Mouse (Mus musculus) G1E (cell line): ENCODE measurements at regions not wholly inside any gene's neighbourhood (a gene's known extent, or its start where the extent isn't known, plus 50 kb on each side); places are given as distances from the start of the nearest gene placed in this dataset.

Experiments
- ATAC-seq: 2 replicates; pipeline ENCODE4 v1.8.0; 2016; ENCODE audit warnings: mild to moderate bottlenecking; ENCODE audit not compliant: insufficient number of reproducible peaks, poor library complexity, low FRiP score, severe bottlenecking; ENCODE audit errors: extremely low read depth
- DNase-seq: peaks from one replicate; pipeline ENCODE4 v3.0.0; 2012; ENCODE audit warnings: low spot score
- H3K27me3 ChIP-seq: 2 replicates; pipeline ENCODE4 v1.6.1; 2012; ENCODE audit warnings: mild to moderate bottlenecking, low read length, inconsistent platforms; ENCODE audit not compliant: insufficient read depth
- H3K36me3 ChIP-seq: replicated peaks from 2 replicates; pipeline ENCODE3; 2012; ENCODE audit warnings: mild to moderate bottlenecking, inconsistent platforms
- H3K4me1 ChIP-seq: 2 replicates; pipeline ENCODE4 v1.6.1; 2012; ENCODE audit warnings: low read depth, low read length, inconsistent platforms, mixed read lengths; ENCODE audit not compliant: insufficient read depth
- H3K4me3 ChIP-seq: 2 replicates; pipeline ENCODE4 v1.5.1; 2012; ENCODE audit warnings: low read depth, mild to moderate bottlenecking, inconsistent platforms, low read length, moderate library complexity, mixed read lengths
- H3K9me3 ChIP-seq: replicated peaks from 2 replicates; pipeline ENCODE4 v1.6.1; 2012; ENCODE audit warnings: inconsistent platforms
- CTCF ChIP-seq: IDR thresholded peaks from 2 replicates; pipeline ENCODE4 v1.5.1; 2012; ENCODE audit warnings: low read depth, low read length, inconsistent platforms, mixed read lengths
- GATA1 ChIP-seq: IDR thresholded peaks from 2 replicates; pipeline ENCODE4 v1.6.1; 2012; ENCODE audit warnings: borderline replicate concordance, low read length, inconsistent platforms, mixed read lengths
- GATA2 ChIP-seq: IDR thresholded peaks from 2 replicates; pipeline ENCODE4 v1.6.1; 2012; ENCODE audit warnings: low read depth, low read length, inconsistent platforms, borderline replicate concordance
- POLR2AphosphoS5 ChIP-seq: IDR thresholded peaks from 2 replicates; pipeline ENCODE4 v1.6.1; 2012; ENCODE audit warnings: low read depth, low read length, inconsistent platforms; ENCODE audit not compliant: insufficient replicate concordance
- TAL1 ChIP-seq: conservative IDR thresholded peaks from 2 replicates; pipeline ENCODE4 v1.6.1; 2012; ENCODE audit warnings: low read depth, low read length, inconsistent platforms, mixed read lengths

- Histone ChIP-seq H3K36me3 (no peaks in the 10 kb centered on the region), H3K4me3 (no peak overlapping the region), H3K9me3 (peaks cover 2% of the 10 kb centered on the region), H3K4me1 (no peaks in the 10 kb centered on the region), H3K27me3 (peaks cover 3% of the 10 kb centered on the region)
- TF ChIP-seq GATA1 (no peak), CTCF (no peak), GATA2 (no peak), POLR2AphosphoS5 (no peak), TAL1 (no peak)
- DNase-seq, result no peak
- no peak for ATAC-seq
Measured at GRCm38 (mm10) chr13:107861384-107862134, 182.7 kb upstream of the Smim15 start.

GRCm38 (mm10) chr13:107857043-107857755 is 187.0 kb upstream of the Smim15 start:
- no peak for ATAC-seq
- TF ChIP-seq GATA2, result no peak
- no peak for TF ChIP-seq TAL1
- TF ChIP-seq CTCF, result no peak
- TF ChIP-seq GATA1, result no peak
- H3K4me1 ChIP-seq, result no peaks in the 10 kb centered on the region
- no peak for DNase-seq
- H3K27me3 ChIP-seq, result no peaks in the 10 kb centered on the region
- no peak overlapping the region for H3K4me3 ChIP-seq
- H3K36me3 ChIP-seq, result no peaks in the 10 kb centered on the region
- H3K9me3 ChIP-seq, result no peaks in the 10 kb centered on the region

- no peak for ATAC-seq
- H3K36me3 ChIP-seq, result no peaks in the 10 kb centered on the region
- H3K4me3 ChIP-seq, result no peak overlapping the region
- H3K27me3 ChIP-seq, result no peaks in the 10 kb centered on the region; the same call in 1 of the 2 replicates
- TF ChIP-seq GATA1 (no peak), CTCF (no peak), POLR2AphosphoS5 (no peak)
- no peaks in the 10 kb centered on the region for H3K9me3 ChIP-seq
- no peak for DNase-seq
- no peaks in the 10 kb centered on the region for H3K4me1 ChIP-seq
Measured at GRCm38 (mm10) chr13:107850907-107851560, 193.2 kb upstream of the Smim15 start.

GRCm38 (mm10) chr13:107848871-107849270 is 195.4 kb upstream of the Smim15 start:
- DNase-seq (no peak), ATAC-seq (no peak)
- Histone ChIP-seq H3K9me3 (peaks cover 2% of the 10 kb centered on the region; the same call in 1 of the 2 replicates), H3K4me1 (no peaks in the 10 kb centered on the region), H3K36me3 (no peaks in the 10 kb centered on the region), H3K27me3 (peaks cover 3% of the 10 kb centered on the region; the same call in 1 of the 2 replicates), H3K4me3 (no peak overlapping the region)
- no peak for TF ChIP-seq CTCF

- Histone ChIP-seq H3K36me3 (no peaks in the 10 kb centered on the region), H3K9me3 (peaks cover 2% of the 10 kb centered on the region; the same call in 1 of the 2 replicates), H3K4me1 (no peaks in the 10 kb centered on the region), H3K4me3 (no peak overlapping the region), H3K27me3 (peaks cover 5% of the 10 kb centered on the region; the same call in 1 of the 2 replicates)
- no peak for DNase-seq
- TF ChIP-seq GATA1, result no peak
- TF ChIP-seq POLR2AphosphoS5, result no peak
- no peak for TF ChIP-seq CTCF
- no peak for TF ChIP-seq GATA2
- TF ChIP-seq TAL1, result no peak
- ATAC-seq, result no peak
Measured at GRCm38 (mm10) chr13:107847179-107848012, 196.8 kb upstream of the Smim15 start.
